Mouse (Mus musculus) ES-E14 (cell line): Measurements from ENCODE around the gene D430042O09Rik. TPM values are rescaled to one million over a fixed set of nuclear protein-coding genes. Genes with fewer than 3 reads are reported as not detected.

ENCODE experiments used
- DNase-seq: peaks from one replicate; pipeline ENCODE4 v3.0.0-alpha.2; 2013; ENCODE audit warnings: low read depth, low spot score
- H3K27ac ChIP-seq: 2 replicates; pipeline ENCODE4 v1.5.1; 2012; ENCODE audit warnings: low read depth, mild to moderate bottlenecking, low read length, moderate library complexity, mixed read lengths; ENCODE audit not compliant: poor library complexity, insufficient read depth, severe bottlenecking
- H3K36me3 ChIP-seq: 2 replicates; pipeline ENCODE4 v1.6.1; 2012; ENCODE audit warnings: mild to moderate bottlenecking, low read length, moderate library complexity, mixed read lengths; ENCODE audit not compliant: control insufficient read depth, poor library complexity, insufficient read depth, severe bottlenecking
- H3K4me1 ChIP-seq, 2 experiments: fragments of 150-350 bp in 1 of 2; sonication (generic) in 1 of 2; 2 replicates each; pipeline ENCODE4 v1.6.1; 2012; ENCODE audit warnings: low read length in 2 of 2, mild to moderate bottlenecking in 1 of 2, mixed read lengths in 1 of 2; ENCODE audit not compliant: control insufficient read depth in 2 of 2, insufficient read depth in 2 of 2, poor library complexity in 1 of 2
- H3K4me3 ChIP-seq, 2 experiments: fragments of 150-350 bp in 1 of 2; sonication (generic) in 1 of 2; 2 replicates each; pipeline ENCODE4 v1.5.1; 2012; ENCODE audit warnings: low read length in 2 of 2, low read depth in 1 of 2, mild to moderate bottlenecking in 1 of 2, mixed read lengths in 1 of 2; ENCODE audit not compliant: insufficient read depth in 1 of 2, poor library complexity in 1 of 2, severe bottlenecking in 1 of 2
- H3K9ac ChIP-seq: 2 replicates; pipeline ENCODE4 v1.6.1; 2012; ENCODE audit warnings: low read depth, mild to moderate bottlenecking, low read length, mixed read lengths; ENCODE audit not compliant: poor library complexity, insufficient read depth, severe bottlenecking
- H3K9me3 ChIP-seq: fragments of 150-350 bp; sonication (generic); 2 replicates; pipeline ENCODE4 v1.6.1; 2012; ENCODE audit warnings: low read depth, mild to moderate bottlenecking, low read length; ENCODE audit not compliant: control insufficient read depth, insufficient read depth
- CHD2 ChIP-seq: IDR thresholded peaks from 2 replicates; pipeline ENCODE4 v1.6.1; 2014; ENCODE audit warnings: mild to moderate bottlenecking, low read depth, low read length, inconsistent platforms
- HCFC1 ChIP-seq: IDR thresholded peaks from 2 replicates; pipeline ENCODE4 v1.6.1; 2012; ENCODE audit warnings: low read length, inconsistent platforms, borderline replicate concordance; ENCODE audit not compliant: insufficient read depth
- MAFK ChIP-seq: IDR thresholded peaks from 2 replicates; pipeline ENCODE4 v1.6.1; 2014; ENCODE audit warnings: mild to moderate bottlenecking, low read depth, low read length, inconsistent platforms; ENCODE audit not compliant: insufficient read depth
- ZC3H11A ChIP-seq: IDR thresholded peaks from 2 replicates; pipeline ENCODE4 v1.6.1; 2012; ENCODE audit warnings: low read depth, mild to moderate bottlenecking, inconsistent platforms, low read length, borderline replicate concordance
- ZNF384 ChIP-seq: IDR thresholded peaks from 2 replicates; pipeline ENCODE4 v1.6.1; 2012; ENCODE audit warnings: low read depth, low read length, inconsistent platforms
- in situ Hi-C, 2 experiments: fragments of 600-800 bp; cut with MboI; formaldehyde crosslinking; loops; one replicate each; pipeline ENCODE4 v1.15.1; 2025; ENCODE audit warnings: low sequenced_read_pairs in 2 of 2, inconsistent platforms in 1 of 2; ENCODE audit not compliant: unreplicated experiment in 2 of 2
- total RNA-seq: library from RNA; depleted of rRNA; stranded (reverse); fragments of 300-350 nt; gene quantifications from 2 replicates; pipeline ENCODE4 v1.2.3, GENCODE M21; 2012

The D430042O09Rik gene
- total RNA-seq, 1 experiment, result 4.4 TPM

GRCm38 (mm10) chr7:125832767-125833166 is 125.1 kb downstream of the D430042O09Rik start:
- Histone ChIP-seq H3K9ac (no peak overlapping the region), H3K27ac (no peak overlapping the region), H3K4me1 (no peaks in the 10 kb centered on the region), H3K9me3 (no peaks in the 10 kb centered on the region), H3K36me3 (no peaks in the 10 kb centered on the region; the same call in 1 of the 2 replicates), H3K4me3 (no peak overlapping the region)
- no peak for TF ChIP-seq ZNF384
- no peak for TF ChIP-seq HCFC1
- no peak for TF ChIP-seq ZC3H11A
- no peak for TF ChIP-seq MAFK
- no peak for TF ChIP-seq CHD2
- in situ Hi-C loops, result no loop called here
- no peak for DNase-seq

GRCm38 (mm10) chr7:125833471-125833870 is 125.8 kb downstream of the D430042O09Rik start:
- no peak for DNase-seq
- in situ Hi-C loops, result no loop called here
- no peak overlapping the region for H3K4me3 ChIP-seq

GRCm38 (mm10) chr7:125838078-125838742 is 130.5 kb downstream of the D430042O09Rik start:
- TF ChIP-seq HCFC1 (no peak), ZC3H11A (no peak), ZNF384 (no peak), MAFK (no peak), CHD2 (no peak)
- Histone ChIP-seq H3K4me3 (no peak overlapping the region), H3K9me3 (no peaks in the 10 kb centered on the region), H3K27ac (no peak overlapping the region), H3K4me1 (peaks cover 0 to 3% of the 10 kb centered on the region in 2 experiments; a peak in 1 of 4 replicates), H3K9ac (no peak overlapping the region), H3K36me3 (no peaks in the 10 kb centered on the region; the same call in 1 of the 2 replicates)
- DNase-seq, result no peak
- in situ Hi-C loops, result no loop called here

More at GRCm38 (mm10) chr7:125833471-125833870, 125.8 kb downstream of the D430042O09Rik start:
- no peak for TF ChIP-seq ZNF384
- no peak for TF ChIP-seq CHD2
- no peak for TF ChIP-seq ZC3H11A
- TF ChIP-seq MAFK, result no peak
- no peak for TF ChIP-seq HCFC1
- H3K27ac ChIP-seq, result no peak overlapping the region
- no peaks in the 10 kb centered on the region; the same call in 1 of the 2 replicates for H3K36me3 ChIP-seq
- no peaks in the 10 kb centered on the region for H3K9me3 ChIP-seq
- peaks cover 0 to under 1% of the 10 kb centered on the region in 2 experiments; a peak in 1 of 4 replicates for H3K4me1 ChIP-seq
- no peak overlapping the region for H3K9ac ChIP-seq

DNA sequence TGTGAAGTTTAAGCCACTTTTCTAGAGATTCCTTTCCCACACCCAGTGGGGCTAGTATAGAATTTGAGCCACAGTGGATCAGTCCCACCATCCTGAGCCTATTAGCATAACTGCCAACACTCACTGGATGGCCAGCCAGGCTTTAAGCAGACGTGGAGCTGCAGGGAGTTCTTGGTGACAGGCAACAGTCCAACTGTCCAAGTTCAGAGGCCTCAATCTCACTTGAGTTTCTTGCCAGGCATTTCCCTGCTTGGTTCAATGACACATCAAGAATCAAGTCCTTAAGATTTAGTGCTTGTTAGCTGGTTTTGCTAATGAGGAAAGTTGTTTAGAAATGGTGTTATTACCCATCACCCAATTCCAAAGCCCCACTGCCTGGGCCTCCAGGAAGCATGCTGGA is 137.9 kb downstream of the D430042O09Rik start:
- Histone ChIP-seq H3K4me3 (no peak overlapping the region), H3K4me1 (no peaks in the 10 kb centered on the region), H3K27ac (no peak overlapping the region), H3K9ac (no peak overlapping the region), H3K36me3 (no peaks in the 10 kb centered on the region), H3K9me3 (no peaks in the 10 kb centered on the region)
- in situ Hi-C loops, result no loop called here
- no peak for DNase-seq
- TF ChIP-seq ZNF384 (no peak), ZC3H11A (no peak), HCFC1 (no peak), MAFK (no peak), CHD2 (no peak)
